Comparison of ENCODE assay signal across 22 mouse cellular contexts in the genomic region with DNA sequence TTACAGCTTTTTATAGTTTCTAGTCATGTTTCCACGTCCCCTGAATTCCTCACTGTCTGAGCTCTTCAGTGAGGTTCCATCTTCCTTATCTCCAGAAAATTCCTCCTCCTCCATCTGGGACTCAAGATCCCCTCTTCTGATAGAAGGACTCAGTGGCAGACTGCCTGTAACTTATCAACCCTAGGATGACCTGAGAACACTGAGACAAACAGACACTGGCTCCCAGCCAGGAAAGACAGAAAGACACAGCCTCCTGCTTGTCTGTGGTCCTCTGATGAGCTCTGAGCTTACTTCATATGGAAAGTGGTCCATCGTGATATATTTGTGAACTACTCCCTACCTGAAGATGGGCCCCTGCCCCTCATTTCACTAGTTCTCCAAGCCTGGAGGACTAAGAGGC. TPM values are rescaled to one million over a fixed set of nuclear protein-coding genes. Genes with fewer than 3 reads are reported as not detected.
"Had no signal": no experiment of that assay in that cellular context is flagged by ENCODE, and none has a peak within 500 bp of the region (broad histone marks: within the 10 kb centered on the region; RNA-seq: fewer than 3 reads in every experiment).

No protein-coding gene starts in this region.

- H3K4me3 ChIP-seq: limb, embryonic 12.5 days; limb, embryonic 15.5 days; megakaryocyte, embryonic 14.5 days; neural tube, embryonic 12.5 days; neural tube, embryonic 15.5 days had no signal

- H3K9me3 ChIP-seq: limb, embryonic 12.5 days; limb, embryonic 15.5 days; neural tube, embryonic 12.5 days; neural tube, embryonic 15.5 days had no signal

- H3K4me2 ChIP-seq: limb, embryonic 12.5 days; limb, embryonic 15.5 days; liver, embryonic 11.5 days; lung, embryonic 14.5 days; midbrain, embryonic 11.5 days; neural tube, embryonic 12.5 days; neural tube, embryonic 15.5 days had no signal

- H3K27me3 ChIP-seq: limb, embryonic 12.5 days; limb, embryonic 15.5 days; neural tube, embryonic 12.5 days; neural tube, embryonic 15.5 days had no signal

- DNase-seq: kidney, adult 2 months; kidney, postnatal 25 days; left cerebral cortex, postnatal 4 days; liver, postnatal 0 days; lung, embryonic 14.5 days; midbrain, embryonic 14.5 days; right cerebral cortex, adult 18-20 months; right cerebral cortex, postnatal 14 days; thymus, adult 18-20 months; thymus, postnatal 36 days had no signal

- H3K9ac ChIP-seq: limb, embryonic 12.5 days; limb, embryonic 15.5 days; liver, embryonic 14.5 days; liver, postnatal 0 days; lung, embryonic 14.5 days; neural tube, embryonic 12.5 days; neural tube, embryonic 15.5 days had no signal

- H3K27ac ChIP-seq: kidney, postnatal 0 days; limb, embryonic 12.5 days; limb, embryonic 15.5 days; liver, embryonic 14.5 days; macrophage; neural tube, embryonic 12.5 days; neural tube, embryonic 15.5 days had no signal

- H3K4me1 ChIP-seq: neural tube, embryonic 12.5 days; neural tube, embryonic 15.5 days had no signal

- H3K36me3 ChIP-seq: limb, embryonic 12.5 days; limb, embryonic 15.5 days; neural tube, embryonic 12.5 days; neural tube, embryonic 15.5 days had no signal

- ATAC-seq: intestine, embryonic 16.5 days; liver, postnatal 0 days; lung, postnatal 0 days had no signal

RNA-seq across cellular contexts. Expression of a gene that starts 40.5 kb away (rescaled TPM):
- polyA plus RNA-seq: macrophage had no signal
